Mouse (Mus musculus) CH12.LX (cell line): ENCODE results near the gene Itpk1. TPM values are rescaled to one million over a fixed set of nuclear protein-coding genes. Genes with fewer than 3 reads are reported as not detected.
A peak's percentile ranks its signal among the peaks of the same experiment; 100 is the strongest.

ENCODE experiments used
- DNase-seq: peaks from one replicate; pipeline ENCODE4 v3.0.0-alpha.2; 2013; ENCODE audit errors: extremely low read depth
- H3K27ac ChIP-seq: 2 replicates; pipeline ENCODE4 v1.5.1; 2012; ENCODE audit warnings: low read depth, mild to moderate bottlenecking, control low read depth, moderate library complexity; ENCODE audit not compliant: insufficient read depth
- H3K27me3 ChIP-seq: replicated peaks from 2 replicates; pipeline ENCODE3; 2012; ENCODE audit warnings: inconsistent platforms
- H3K36me3 ChIP-seq, 2 experiments: replicated peaks in 1 of 2; 2 replicates each; pipeline versions ENCODE3 to v1.6.1; 2012; ENCODE audit warnings: inconsistent platforms in 1 of 2, low read length in 1 of 2, mild to moderate bottlenecking in 1 of 2, mixed read lengths in 1 of 2, moderate library complexity in 1 of 2; ENCODE audit not compliant: control insufficient read depth in 1 of 2, insufficient read depth in 1 of 2
- H3K4me1 ChIP-seq, 2 experiments: 2 replicates each; pipeline ENCODE4 v1.6.1; 2012; ENCODE audit warnings: inconsistent platforms in 1 of 2, moderate library complexity in 1 of 2; ENCODE audit not compliant: insufficient read depth in 2 of 2, control insufficient read depth in 1 of 2
- H3K4me2 ChIP-seq: 2 replicates; pipeline ENCODE4 v1.6.1; 2012; ENCODE audit warnings: low read depth, mild to moderate bottlenecking, control low read depth; ENCODE audit not compliant: poor library complexity, insufficient read depth, severe bottlenecking
- H3K4me3 ChIP-seq, 3 experiments: fragments of 150-350 bp in 1 of 3; sonication (generic) in 1 of 3; replicated peaks in 1 of 3; 2 replicates each; pipeline versions ENCODE3 to v1.5.1; 2011 to 2012; ENCODE audit warnings: low read depth in 2 of 3, low read length in 2 of 3, mild to moderate bottlenecking in 2 of 3, moderate library complexity in 2 of 3, control low read depth in 1 of 3, improper control_type of control experiment in 1 of 3, inconsistent platforms in 1 of 3, mixed read lengths in 1 of 3; ENCODE audit not compliant: poor library complexity in 1 of 3
- H3K79me2 ChIP-seq: replicated peaks from 2 replicates; pipeline ENCODE4 v1.6.1; 2012; ENCODE audit warnings: mild to moderate bottlenecking, moderate library complexity; ENCODE audit not compliant: control insufficient read depth, poor library complexity, insufficient read depth, severe bottlenecking; ENCODE audit errors: extremely low read depth
- H3K9ac ChIP-seq: 2 replicates; pipeline ENCODE4 v1.6.1; 2012; ENCODE audit warnings: low read depth, mild to moderate bottlenecking, control low read depth, moderate library complexity; ENCODE audit not compliant: insufficient read depth
- H3K9me3 ChIP-seq: replicated peaks from 2 replicates; pipeline ENCODE3; 2012; ENCODE audit warnings: low read length, inconsistent platforms, mixed read lengths
- CHD1 ChIP-seq: IDR thresholded peaks from 2 replicates; pipeline ENCODE4 v1.6.1; 2012; ENCODE audit warnings: low read depth, low read length, improper control_type of control experiment, inconsistent platforms
- CHD2 ChIP-seq: IDR thresholded peaks from 2 replicates; pipeline ENCODE4 v1.6.1; 2011; ENCODE audit warnings: low read length, improper control_type of control experiment
- CTCF ChIP-seq, 2 experiments: IDR thresholded peaks in 1 of 2; conservative IDR thresholded peaks in 1 of 2; 2 replicates each; pipeline ENCODE4 v1.5.1; 2011 to 2012; ENCODE audit warnings: low read depth in 2 of 2, low read length in 2 of 2, improper control_type of control experiment in 1 of 2, inconsistent platforms in 1 of 2, mild to moderate bottlenecking in 1 of 2, moderate library complexity in 1 of 2
- E2F4 ChIP-seq: IDR thresholded peaks from 2 replicates; pipeline ENCODE4 v1.6.1; 2011; ENCODE audit warnings: low read depth, low read length, improper control_type of control experiment; ENCODE audit not compliant: insufficient replicate concordance
- EP300 ChIP-seq: IDR thresholded peaks from 2 replicates; pipeline ENCODE4 v1.6.1; 2011; ENCODE audit warnings: low read length, improper control_type of control experiment
- ETS1 ChIP-seq: conservative IDR thresholded peaks from 2 replicates; pipeline ENCODE4 v1.6.1; 2012; ENCODE audit warnings: low read depth, mild to moderate bottlenecking, inconsistent platforms, low read length, improper control_type of control experiment, moderate library complexity
- JUND ChIP-seq: conservative IDR thresholded peaks from 2 replicates; pipeline ENCODE4 v1.6.1; 2011; ENCODE audit warnings: low read depth, low read length, improper control_type of control experiment
- MAZ ChIP-seq: IDR thresholded peaks from 2 replicates; pipeline ENCODE4 v1.6.1; 2012; ENCODE audit warnings: low read depth, mild to moderate bottlenecking, inconsistent platforms, low read length, improper control_type of control experiment, moderate library complexity
- MXI1 ChIP-seq: IDR thresholded peaks from 2 replicates; pipeline ENCODE4 v1.6.1; 2011; ENCODE audit warnings: mild to moderate bottlenecking, low read depth, low read length, improper control_type of control experiment
- MYC ChIP-seq: IDR thresholded peaks from 2 replicates; pipeline ENCODE4 v1.6.1; 2011; ENCODE audit warnings: low read depth, mild to moderate bottlenecking, improper control_type of control experiment, low read length
- PAX5 ChIP-seq: IDR thresholded peaks from 2 replicates; pipeline ENCODE4 v1.6.1; 2012; ENCODE audit warnings: low read length, inconsistent platforms, mixed read lengths
- POLR2A ChIP-seq: IDR thresholded peaks from 2 replicates; pipeline ENCODE4 v1.6.1; 2011; ENCODE audit warnings: low read depth, mild to moderate bottlenecking, improper control_type of control experiment, low read length
- POLR2AphosphoS2 ChIP-seq: IDR thresholded peaks from 2 replicates; pipeline ENCODE4 v1.6.1; 2011; ENCODE audit warnings: low read depth, low read length, improper control_type of control experiment
- RAD21 ChIP-seq: IDR thresholded peaks from 2 replicates; pipeline ENCODE4 v1.6.1; 2011; ENCODE audit warnings: low read depth, mild to moderate bottlenecking, low read length, improper control_type of control experiment, moderate library complexity
- SMC3 ChIP-seq: IDR thresholded peaks from 2 replicates; pipeline ENCODE4 v1.6.1; 2011; ENCODE audit warnings: low read depth, low read length, improper control_type of control experiment
- TCF12 ChIP-seq: IDR thresholded peaks from 2 replicates; pipeline ENCODE4 v1.6.1; 2014; ENCODE audit warnings: low read depth, mild to moderate bottlenecking, inconsistent platforms, low read length, improper control_type of control experiment
- USF2 ChIP-seq: conservative IDR thresholded peaks from 2 replicates; pipeline ENCODE4 v1.6.1; 2011; ENCODE audit warnings: low read depth, low read length, improper control_type of control experiment
- ZMIZ1 ChIP-seq: IDR thresholded peaks from 2 replicates; pipeline ENCODE4 v1.6.1; 2012; ENCODE audit warnings: low read depth, mild to moderate bottlenecking, inconsistent platforms, low read length, improper control_type of control experiment
- dilution Hi-C: fragments of 300-500 bp; cut with MboI; formaldehyde crosslinking; loops from 2 replicates; pipeline ENCODE4 v1.14.3; 2020; ENCODE audit warnings: low sequenced_read_pairs; ENCODE audit not compliant: extremely low pct_unique_long_range_greater_than_20kb, extremely low pct_ligation_motif_present
- in situ Hi-C: fragments of 300-500 bp; cut with MboI; formaldehyde crosslinking; loops from 3 replicates; pipeline ENCODE4 v1.14.3; 2019; ENCODE audit warnings: low sequenced_read_pairs, low pct_ligation_motif_present, low pct_unique_long_range_greater_than_20kb, mixed read lengths
- polyA plus RNA-seq: library from polyadenylated mRNA; unstranded; fragments of >175 nt; gene quantifications from 2 replicates; pipeline ENCODE4 v1.2.1, GENCODE M21; 2012; ENCODE audit warnings: low read depth; ENCODE audit not compliant: insufficient read length
- total RNA-seq, 2 experiments: library from RNA; depleted of rRNA; stranded (reverse); fragments of 300-350 nt in 1 of 2; fragments of >200 nt in 1 of 2; gene quantifications; 2 replicates each; pipeline ENCODE4 v1.2.3; 2012 to 2014

Gene Itpk1
- total and polyA plus RNA-seq, 3 experiments: 14.0 to 25.1 (median 19.2) TPM

DNA sequence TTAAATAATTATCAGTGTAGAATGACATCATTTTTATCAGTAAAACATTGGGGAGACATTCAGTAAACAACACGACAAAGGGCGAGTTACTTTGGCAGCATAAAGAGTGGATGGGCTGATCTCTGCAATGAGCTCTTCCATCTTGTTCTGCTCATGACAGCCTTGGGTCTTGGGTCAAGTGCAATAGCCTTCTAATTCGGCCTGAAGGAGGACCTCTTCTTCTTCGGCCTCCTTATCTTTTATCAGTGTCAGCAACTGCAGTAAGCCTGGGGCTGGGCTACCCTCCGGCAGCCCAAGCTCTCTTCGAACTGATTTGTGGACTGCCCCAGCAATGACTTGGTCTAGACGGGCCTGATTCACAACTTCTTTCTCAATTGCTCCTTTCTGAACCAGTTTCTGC, 37.3 kb upstream of the Itpk1 start:
- peaks cover 24% of the 10 kb centered on the region for H3K79me2 ChIP-seq
- TF ChIP-seq EP300 (no peak), RAD21 (no peak), SMC3 (no peak), CTCF (conservative IDR thresholded peaks at IDR 0.05 in 1 of 2, IDR thresholded peaks at IDR 0.05 in 1 of 2; ENCODE audit: low read depth in 2 of 2, low read length in 2 of 2) (no peak), CHD2 (no peak)
- no peaks in the 10 kb centered on the region for H3K9me3 ChIP-seq
- peaks cover 0 to 31% of the 10 kb centered on the region in 2 experiments; a peak in 2 of 4 replicates for H3K4me1 ChIP-seq
- H3K27me3 ChIP-seq: no peaks in the 10 kb centered on the region
- H3K9ac ChIP-seq: no peak overlapping the region
- no peak overlapping the region for H3K4me3 ChIP-seq
- in situ Hi-C loops (loop anchor here (10.0 kb wide), 1 partner anchor 323 kb away; no protein-coding TSS in a partner anchor), dilution Hi-C loops (no loop called here)
- H3K36me3 ChIP-seq: peaks cover 2 to 29% of the 10 kb centered on the region in 2 experiments
- no peak for DNase-seq
- H3K27ac ChIP-seq: no peak overlapping the region
- no peak overlapping the region for H3K4me2 ChIP-seq

DNA sequence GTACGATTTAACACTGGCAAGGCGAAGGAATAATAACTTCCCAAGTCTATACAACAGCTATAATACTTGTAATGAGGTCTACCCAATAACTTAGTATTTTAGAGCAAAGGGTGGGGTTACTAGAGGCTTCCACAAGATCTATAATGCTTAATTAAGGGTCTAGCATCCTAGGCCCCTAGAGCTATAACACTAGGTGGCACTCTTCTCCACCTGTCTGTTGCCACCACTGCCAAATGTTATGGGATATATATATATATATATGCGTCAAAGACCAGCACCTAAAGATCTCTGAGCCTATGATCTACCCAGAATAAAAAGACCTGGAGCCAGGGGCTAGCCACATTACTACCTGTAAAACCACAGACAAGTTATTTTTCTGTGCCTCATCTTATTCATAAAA, 35.6 kb upstream of the Itpk1 start:
- Histone ChIP-seq H3K9me3 (no peaks in the 10 kb centered on the region), H3K79me2 (peaks cover 7% of the 10 kb centered on the region), H3K4me1 (peaks cover 0 to 20% of the 10 kb centered on the region in 2 experiments; a peak in 2 of 4 replicates), H3K9ac (no peak overlapping the region), H3K4me2 (no peak overlapping the region), H3K4me3 (no peak overlapping the region), H3K27me3 (no peaks in the 10 kb centered on the region), H3K27ac (no peak overlapping the region), H3K36me3 (peaks cover 2 to 14% of the 10 kb centered on the region in 2 experiments)
- in situ Hi-C loops: loop anchor here (10.0 kb wide), 1 partner anchor 325 kb away; no protein-coding TSS in a partner anchor
- dilution Hi-C loops: no loop called here
- DNase-seq: no peak
- TF ChIP-seq E2F4: no peak
- no peak for TF ChIP-seq ZMIZ1
- peak; percentile 65 for TF ChIP-seq RAD21
- peak in 1 of 2 experiments; percentile 72; a peak in 2 of 4 replicates for TF ChIP-seq CTCF (conservative IDR thresholded peaks at IDR 0.05 in 1 of 2, IDR thresholded peaks at IDR 0.05 in 1 of 2; ENCODE audit: low read depth in 2 of 2, low read length in 2 of 2)
- TF ChIP-seq CHD1: no peak
- TF ChIP-seq SMC3: peak; percentile 54
- no peak for TF ChIP-seq USF2
- no peak for TF ChIP-seq POLR2A
- TF ChIP-seq MYC: no peak
- no peak for TF ChIP-seq POLR2AphosphoS2
- TF ChIP-seq MAZ: no peak
- TF ChIP-seq PAX5: no peak
- TF ChIP-seq JUND: no peak
- no peak for TF ChIP-seq ETS1
- TF ChIP-seq TCF12: no peak
- TF ChIP-seq MXI1: no peak
- TF ChIP-seq CHD2: no peak
